Mouse (Mus musculus) spleen, postnatal 36 days (tissue): Measurements from ENCODE around the gene Nup210.

Experiments
- DNase-seq, 2 experiments: peaks; one replicate each; pipeline ENCODE4 v3.0.0; 2022; ENCODE audit warnings: low spot score in 2 of 2, mixed read lengths in 1 of 2

Gene Nup210

GRCm38 (mm10) chr6:91041287-91041686, 75.3 kb downstream of the Nup210 start:
- no peak for DNase-seq

GRCm38 (mm10) chr6:91028256-91028655, 88.4 kb downstream of the Nup210 start:
- no peak for DNase-seq

- no peak for DNase-seq
These were observed 95.8 kb downstream of the Nup210 start for GRCm38 (mm10) chr6:91020810-91021209.

- no peak for DNase-seq
These were observed 99.9 kb downstream of the Nup210 start for GRCm38 (mm10) chr6:91016600-91017230.

- no peak for DNase-seq
These were observed 102.3 kb downstream of the Nup210 start for GRCm38 (mm10) chr6:91014198-91014958.

GRCm38 (mm10) chr6:91012458-91012857, 104.2 kb downstream of the Nup210 start:
- no peak for DNase-seq

- DNase-seq: no peak
These were observed 105.1 kb downstream of the Nup210 start for GRCm38 (mm10) chr6:91011568-91011967.

- no peak for DNase-seq
These were observed 108.3 kb downstream of the Nup210 start for GRCm38 (mm10) chr6:91008284-91008830.

- no peak for DNase-seq
These were observed 109.4 kb downstream of the Nup210 start for GRCm38 (mm10) chr6:91007207-91007606.

- no peak for DNase-seq
These were observed 112.5 kb downstream of the Nup210 start for GRCm38 (mm10) chr6:91004157-91004556.

GRCm38 (mm10) chr6:91003310-91003995, 113.2 kb downstream of the Nup210 start:
- DNase-seq: no peak

GRCm38 (mm10) chr6:91001566-91001965, 115.1 kb downstream of the Nup210 start:
- DNase-seq: no peak

- no peak for DNase-seq
These were observed 115.7 kb downstream of the Nup210 start for GRCm38 (mm10) chr6:91000819-91001525.

GRCm38 (mm10) chr6:90999176-90999575, 117.5 kb downstream of the Nup210 start:
- DNase-seq: no peak

- DNase-seq: no peak
These were observed 119.6 kb downstream of the Nup210 start for GRCm38 (mm10) chr6:90997025-90997424.

GRCm38 (mm10) chr6:90996181-90996580, 120.4 kb downstream of the Nup210 start:
- no peak for DNase-seq

- peak; percentile 71 to 77 for DNase-seq
These were observed 127.8 kb downstream of the Nup210 start, which contains the start of gene Iqsec1 for GRCm38 (mm10) chr6:90988648-90989317. TSS of gene Iqsec1 (minus strand) at chr6:90988685.

- no peak for DNase-seq
These were observed 128.4 kb downstream of the Nup210 start for GRCm38 (mm10) chr6:90988299-90988625.

- no peak for DNase-seq
These were observed 128.9 kb downstream of the Nup210 start for GRCm38 (mm10) chr6:90987561-90988298.

- no peak for DNase-seq
These were observed 132.5 kb downstream of the Nup210 start for GRCm38 (mm10) chr6:90984101-90984500.

GRCm38 (mm10) chr6:90974279-90974678, 142.3 kb downstream of the Nup210 start:
- no peak for DNase-seq
